Mouse (Mus musculus): Measurements from ENCODE around the gene Arhgap11a.

Arhgap11a gene

GRCm38 (mm10) chr2:113828943-113829882, 19.2 kb downstream of the Arhgap11a start, which contains the start of gene Scg5:
Scg5 (minus strand) TSS chr2:113829121.
- DNase-seq (ENCODE audit: low read depth, low spot score): no peak
- peaks cover 4% of the 10 kb centered on the region for H3K36me3 ChIP-seq (ENCODE audit: control insufficient read depth, insufficient read depth, low read length, poor library complexity, severe bottlenecking)

GRCm38 (mm10) chr2:113828086-113828942, 20.1 kb downstream of the Arhgap11a start:
- H3K36me3 ChIP-seq (ENCODE audit: control insufficient read depth, insufficient read depth, low read length, poor library complexity, severe bottlenecking): peaks cover 2% of the 10 kb centered on the region; the same call in 1 of the 2 replicates
- no peak for DNase-seq (ENCODE audit: low read depth, low spot score)
- H3K27me3 ChIP-seq (ENCODE audit: control insufficient read depth, insufficient read depth, low read length, poor library complexity, severe bottlenecking): no peaks in the 10 kb centered on the region

More at GRCm38 (mm10) chr2:113828943-113829882, 19.2 kb downstream of the Arhgap11a start, which contains the start of gene Scg5:
- no peaks in the 10 kb centered on the region for H3K27me3 ChIP-seq (ENCODE audit: control insufficient read depth, insufficient read depth, low read length, poor library complexity, severe bottlenecking)

- Histone ChIP-seq H3K36me3 (ENCODE audit: control insufficient read depth, insufficient read depth, low read length, poor library complexity, severe bottlenecking) (no peaks in the 10 kb centered on the region), H3K27me3 (ENCODE audit: control insufficient read depth, insufficient read depth, low read length, poor library complexity, severe bottlenecking) (no peaks in the 10 kb centered on the region)
- peak; percentile 62 for DNase-seq (ENCODE audit: low read depth, low spot score)
Observed at GRCm38 (mm10) chr2:113823909-113824308, 24.6 kb downstream of the Arhgap11a start.

DNA sequence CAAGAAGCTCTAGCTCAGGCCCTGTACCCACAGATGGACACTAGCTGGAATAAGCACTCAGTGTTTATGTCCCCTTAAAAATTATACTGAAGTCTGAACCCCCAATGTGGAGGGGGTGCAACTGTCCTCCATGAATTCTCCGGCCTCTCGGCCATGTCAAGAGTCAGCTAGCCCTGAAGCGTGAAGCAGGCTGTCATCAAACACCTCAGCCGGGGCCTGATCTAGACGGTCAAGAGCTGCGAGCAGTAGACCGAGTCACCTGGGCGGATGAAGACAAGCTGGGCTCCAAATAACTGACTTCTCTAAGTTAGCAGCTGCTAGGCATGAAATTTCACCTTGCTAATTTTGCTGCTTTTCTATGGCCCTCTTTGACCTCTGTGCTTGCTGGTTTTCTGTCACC, 26.1 kb downstream of the Arhgap11a start:
- Histone ChIP-seq H3K27me3 (ENCODE audit: control insufficient read depth, insufficient read depth, low read length, poor library complexity, severe bottlenecking) (no peaks in the 10 kb centered on the region), H3K36me3 (ENCODE audit: control insufficient read depth, insufficient read depth, low read length, poor library complexity, severe bottlenecking) (no peaks in the 10 kb centered on the region)
- no peak for DNase-seq (ENCODE audit: low read depth, low spot score)

DNA sequence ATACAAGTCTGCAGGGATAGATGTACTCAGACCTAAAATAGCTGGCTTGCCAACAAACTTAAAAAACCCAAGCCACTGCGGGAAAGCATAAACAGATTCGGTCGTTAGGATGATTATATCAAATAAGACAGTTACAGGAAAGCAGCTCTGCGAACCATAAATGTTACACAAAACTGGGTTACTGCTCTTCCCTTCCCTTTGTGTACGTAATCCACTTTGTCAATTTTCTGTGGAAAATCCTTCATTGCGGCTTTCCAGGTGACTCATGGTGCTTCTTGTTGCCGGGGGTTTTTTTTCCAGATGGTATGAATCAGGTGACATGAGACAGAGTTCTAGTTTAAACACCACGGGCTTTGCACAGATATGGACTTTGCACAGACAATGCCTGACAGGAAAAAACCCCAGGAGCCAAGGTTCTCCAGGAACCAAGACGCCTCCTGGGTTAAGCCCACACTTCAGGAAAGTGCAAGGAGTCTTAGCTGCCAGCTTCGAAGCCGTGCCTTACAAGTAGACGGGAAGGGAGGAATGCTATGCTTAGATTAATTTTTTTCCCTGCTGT, 27.2 kb downstream of the Arhgap11a start:
- no peak for DNase-seq (ENCODE audit: low read depth, low spot score)
- Histone ChIP-seq H3K36me3 (ENCODE audit: control insufficient read depth, insufficient read depth, low read length, poor library complexity, severe bottlenecking) (no peaks in the 10 kb centered on the region), H3K27me3 (ENCODE audit: control insufficient read depth, insufficient read depth, low read length, poor library complexity, severe bottlenecking) (no peaks in the 10 kb centered on the region)

DNA sequence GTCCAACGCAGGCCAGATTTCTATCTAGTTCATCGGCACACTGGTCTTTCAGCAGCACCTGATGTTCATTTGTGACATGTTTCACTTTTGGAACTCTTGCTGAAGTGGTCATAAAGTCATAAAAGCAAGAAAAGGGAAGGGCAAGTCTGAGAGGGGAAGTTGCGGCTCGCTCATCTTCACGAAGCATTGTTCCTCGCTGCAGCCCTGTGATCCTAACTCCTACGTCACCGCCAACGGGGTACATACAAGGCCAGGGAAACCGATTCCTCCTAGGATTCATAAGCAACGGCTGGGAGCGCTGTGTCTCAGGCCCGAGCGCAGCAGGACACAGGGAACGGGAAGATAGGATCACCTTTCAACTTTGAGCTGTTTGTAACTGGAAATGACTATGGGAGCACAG, 28.3 kb downstream of the Arhgap11a start:
- H3K36me3 ChIP-seq (ENCODE audit: control insufficient read depth, insufficient read depth, low read length, poor library complexity, severe bottlenecking): no peaks in the 10 kb centered on the region
- H3K27me3 ChIP-seq (ENCODE audit: control insufficient read depth, insufficient read depth, low read length, poor library complexity, severe bottlenecking): no peaks in the 10 kb centered on the region
- DNase-seq (ENCODE audit: low read depth, low spot score): peak; percentile 27

DNA sequence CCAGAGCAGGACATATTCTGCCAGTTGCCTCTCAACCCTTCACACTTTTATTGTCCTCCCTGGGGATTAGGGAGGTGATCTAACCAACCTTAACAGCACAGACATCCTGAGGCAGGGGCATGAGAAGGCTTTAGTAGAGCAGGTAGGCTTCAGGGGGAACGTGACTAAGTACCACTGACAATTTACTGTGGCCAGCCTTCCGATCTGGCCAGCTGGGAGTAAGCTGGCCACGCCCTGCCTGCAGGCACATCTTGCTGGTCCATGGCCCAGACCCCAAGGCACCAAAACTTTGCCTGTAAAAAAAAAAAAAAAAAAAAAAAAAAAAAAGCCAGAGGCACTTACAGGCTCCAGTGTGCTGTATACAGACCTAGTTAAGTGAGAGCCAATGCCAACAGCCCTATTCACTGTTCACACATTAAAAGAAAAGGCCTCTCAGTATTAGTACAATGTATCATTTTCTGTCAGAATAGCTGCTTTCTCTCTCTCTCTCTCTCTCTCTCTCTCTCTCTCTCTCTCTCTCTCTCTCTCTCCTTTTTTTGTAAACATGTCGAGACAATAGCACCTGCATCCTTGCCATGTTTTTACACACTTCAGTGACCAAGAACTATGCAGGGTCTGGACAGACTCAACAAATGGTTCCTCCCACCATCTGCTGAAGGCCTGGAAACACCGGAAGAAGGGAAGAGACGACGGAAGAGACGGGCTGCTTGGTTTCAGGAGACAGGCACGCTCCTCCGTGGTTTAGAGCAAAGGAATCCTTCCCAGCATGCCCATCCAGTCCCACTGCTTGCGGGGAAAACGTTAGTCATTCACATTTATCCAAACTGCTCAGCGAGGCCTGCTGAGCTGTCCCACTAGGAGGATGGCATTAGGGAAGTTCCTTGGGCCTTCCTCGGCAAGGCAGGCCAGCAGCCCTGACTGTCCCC, 30.5 kb downstream of the Arhgap11a start:
- H3K36me3 ChIP-seq (ENCODE audit: control insufficient read depth, insufficient read depth, low read length, poor library complexity, severe bottlenecking): no peaks in the 10 kb centered on the region
- H3K27me3 ChIP-seq (ENCODE audit: control insufficient read depth, insufficient read depth, low read length, poor library complexity, severe bottlenecking): no peaks in the 10 kb centered on the region
- no peak for DNase-seq (ENCODE audit: low read depth, low spot score)

GRCm38 (mm10) chr2:113807640-113808039, 40.8 kb downstream of the Arhgap11a start:
- Histone ChIP-seq H3K27me3 (ENCODE audit: control insufficient read depth, insufficient read depth, low read length, poor library complexity, severe bottlenecking) (no peaks in the 10 kb centered on the region), H3K36me3 (ENCODE audit: control insufficient read depth, insufficient read depth, low read length, poor library complexity, severe bottlenecking) (no peaks in the 10 kb centered on the region)
- no peak for DNase-seq (ENCODE audit: low read depth, low spot score)

DNA sequence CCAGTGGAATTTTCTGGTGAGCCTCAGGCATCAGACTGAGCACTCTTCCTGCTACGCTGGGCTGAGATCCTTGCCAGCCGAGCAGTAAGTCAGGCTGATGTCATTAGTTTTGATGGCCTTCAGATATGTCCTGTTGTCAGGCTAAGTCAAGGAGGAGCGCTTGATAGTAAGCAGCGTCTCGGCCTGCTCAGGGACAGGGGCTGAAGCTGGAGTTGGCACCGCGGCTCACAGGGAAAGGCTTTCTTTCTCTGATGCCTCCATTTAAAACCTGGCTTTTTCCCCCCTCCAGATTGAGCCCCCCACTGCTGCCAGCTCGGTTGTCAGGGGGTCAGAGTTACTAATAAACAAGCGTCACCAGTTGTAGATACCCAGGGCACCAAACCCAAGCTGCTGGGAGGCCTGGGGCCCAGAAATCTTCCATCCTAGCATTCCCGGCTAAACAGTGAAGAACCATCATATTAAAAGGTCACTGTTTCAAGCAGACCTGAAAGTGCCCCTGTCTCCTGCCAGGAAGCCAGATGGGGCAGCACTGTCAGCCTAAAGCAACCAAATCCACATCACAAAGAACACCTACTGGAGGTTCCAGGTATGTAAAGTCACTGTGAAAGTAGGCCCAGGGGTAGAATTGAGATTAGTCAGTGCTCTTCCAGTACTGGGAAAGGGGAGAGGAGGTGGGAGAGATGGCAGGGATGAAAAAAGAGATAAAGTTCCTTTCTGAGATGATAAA, 41.4 kb downstream of the Arhgap11a start:
- no peak for DNase-seq (ENCODE audit: low read depth, low spot score)

DNA sequence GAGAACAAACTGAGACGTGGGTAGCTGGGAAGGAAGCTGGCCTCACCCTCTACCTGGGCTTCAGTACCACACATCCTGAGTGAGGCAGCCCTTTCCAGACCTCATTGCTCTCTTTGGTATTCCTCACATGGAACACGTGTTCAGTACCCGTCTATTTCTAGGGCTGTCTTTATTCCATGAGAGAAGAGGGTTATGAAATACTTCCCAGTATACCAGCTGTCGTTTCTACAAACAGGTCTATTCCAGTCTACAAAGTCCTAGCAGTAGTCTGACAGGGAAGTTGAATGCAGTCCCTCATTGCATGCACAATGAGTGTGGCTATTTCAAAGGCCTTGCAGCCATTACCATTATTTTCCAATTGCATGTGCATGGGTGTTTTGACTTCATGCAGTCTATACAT, 42.7 kb downstream of the Arhgap11a start:
- DNase-seq (ENCODE audit: low read depth, low spot score): no peak
- no peaks in the 10 kb centered on the region for H3K27me3 ChIP-seq (ENCODE audit: control insufficient read depth, insufficient read depth, low read length, poor library complexity, severe bottlenecking)
- H3K36me3 ChIP-seq (ENCODE audit: control insufficient read depth, insufficient read depth, low read length, poor library complexity, severe bottlenecking): no peaks in the 10 kb centered on the region

More for the DNA sequence above, 41.4 kb downstream of the Arhgap11a start:
- no peaks in the 10 kb centered on the region for H3K36me3 ChIP-seq (ENCODE audit: control insufficient read depth, insufficient read depth, low read length, poor library complexity, severe bottlenecking)
- H3K27me3 ChIP-seq (ENCODE audit: control insufficient read depth, insufficient read depth, low read length, poor library complexity, severe bottlenecking): no peaks in the 10 kb centered on the region

GRCm38 (mm10) chr2:113803753-113804152, 44.7 kb downstream of the Arhgap11a start:
- Histone ChIP-seq H3K27me3 (ENCODE audit: control insufficient read depth, insufficient read depth, low read length, poor library complexity, severe bottlenecking) (no peaks in the 10 kb centered on the region), H3K36me3 (ENCODE audit: control insufficient read depth, insufficient read depth, low read length, poor library complexity, severe bottlenecking) (no peaks in the 10 kb centered on the region)
- no peak for DNase-seq (ENCODE audit: low read depth, low spot score)

GRCm38 (mm10) chr2:113800846-113801245, 47.6 kb downstream of the Arhgap11a start:
- H3K27me3 ChIP-seq (ENCODE audit: control insufficient read depth, insufficient read depth, low read length, poor library complexity, severe bottlenecking): no peaks in the 10 kb centered on the region
- H3K36me3 ChIP-seq (ENCODE audit: control insufficient read depth, insufficient read depth, low read length, poor library complexity, severe bottlenecking): no peaks in the 10 kb centered on the region
- no peak for DNase-seq (ENCODE audit: low read depth, low spot score)

DNA sequence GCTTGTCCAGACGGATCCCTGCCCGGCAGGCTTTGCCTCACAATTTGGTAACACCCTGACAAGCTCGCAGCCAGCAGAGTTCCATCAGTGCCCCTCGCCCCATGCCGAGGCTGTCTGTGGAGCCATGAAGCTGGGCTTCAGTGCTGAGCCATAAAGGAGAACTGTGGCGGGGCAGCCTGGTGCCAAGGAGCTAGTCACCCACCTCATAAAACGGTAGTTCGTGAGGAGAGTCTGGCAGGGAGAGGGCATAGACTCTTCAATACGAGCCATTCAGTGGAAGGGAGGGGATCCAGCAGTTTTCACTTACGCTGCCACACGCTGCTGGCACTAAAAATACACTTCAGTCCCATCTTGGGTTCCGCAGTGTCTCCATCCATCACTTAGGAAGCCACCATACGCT, 49.9 kb downstream of the Arhgap11a start:
- Histone ChIP-seq H3K27me3 (ENCODE audit: control insufficient read depth, insufficient read depth, low read length, poor library complexity, severe bottlenecking) (no peaks in the 10 kb centered on the region), H3K36me3 (ENCODE audit: control insufficient read depth, insufficient read depth, low read length, poor library complexity, severe bottlenecking) (no peaks in the 10 kb centered on the region)
- DNase-seq (ENCODE audit: low read depth, low spot score): no peak
